Mouse (Mus musculus) embryonic facial prominence, embryonic 10.5 days (tissue): ENCODE data around the gene Trub1. TPM values are rescaled to one million over a fixed set of nuclear protein-coding genes. Genes with fewer than 3 reads are reported as not detected.

Experiments
- DNase-seq: peaks from one replicate; pipeline ENCODE4 v3.0.0-alpha.2; 2017; ENCODE audit warnings: low spot score
- H3K27ac ChIP-seq: fragments of 300-500 bp; sonication (generic); replicated peaks from 2 replicates; pipeline ENCODE4 v1.5.1; 2016; ENCODE audit warnings: mild to moderate bottlenecking
- H3K27me3 ChIP-seq: fragments of 300-500 bp; sonication (generic); replicated peaks from 2 replicates; pipeline ENCODE4 v1.6.1; 2016; ENCODE audit warnings: low read depth, mild to moderate bottlenecking; ENCODE audit not compliant: poor library complexity, severe bottlenecking
- H3K36me3 ChIP-seq: fragments of 300-500 bp; sonication (generic); replicated peaks from 2 replicates; pipeline ENCODE4 v1.6.1; 2016; ENCODE audit warnings: mild to moderate bottlenecking, moderate library complexity
- H3K4me1 ChIP-seq: fragments of 300-500 bp; sonication (generic); 2 replicates; pipeline ENCODE4 v1.6.1; 2016
- H3K4me3 ChIP-seq: fragments of 300-500 bp; sonication (generic); 2 replicates; pipeline ENCODE4 v1.5.1; 2016; ENCODE audit warnings: mild to moderate bottlenecking, moderate library complexity
- H3K9me3 ChIP-seq: fragments of 300-500 bp; sonication (generic); 2 replicates; pipeline ENCODE4 v1.6.1; 2016; ENCODE audit warnings: mild to moderate bottlenecking
- WGBS: fragments of 180-500 bp; shearing (Covaris S2); methylation state at CpG from one replicate; pipeline ENCODE4 v1.1.7; 2016; 5-methylcytosine and 5-hydroxymethylcytosine counted together
- polyA plus RNA-seq: library from polyadenylated mRNA; unstranded; fragments of >200 nt; fragmentation: Nextera tagmentation; extraction: Ambion mirVana; gene quantifications from 2 replicates; pipeline ENCODE4 v1.2.1, GENCODE M21; 2016

The Trub1 gene
- polyA plus RNA-seq, 1 experiment from 2014 or later = 25.6 TPM

GRCm38 (mm10) chr19:57481743-57482259 is 29.1 kb downstream of the Trub1 start:
- DNase-seq = no peak
- Histone ChIP-seq H3K4me1 (no peaks in the 10 kb centered on the region), H3K27me3 (no peaks in the 10 kb centered on the region), H3K27ac (no peak overlapping the region; the same call in 1 of the 2 replicates), H3K36me3 (peaks cover 36% of the 10 kb centered on the region), H3K9me3 (peaks cover 7% of the 10 kb centered on the region; the same call in 1 of the 2 replicates), H3K4me3 (no peak overlapping the region)
- WGBS = 91% methylated on average over 6 of the region's 6 CpGs

GRCm38 (mm10) chr19:57482815-57483214 is 30.1 kb downstream of the Trub1 start:
- peaks cover 39% of the 10 kb centered on the region for H3K36me3 ChIP-seq
- 87% methylated on average over 8 of the region's 8 CpGs for WGBS
- H3K4me1 ChIP-seq = no peaks in the 10 kb centered on the region
- DNase-seq = peak; percentile 48
- H3K27ac ChIP-seq = no peak overlapping the region
- H3K27me3 ChIP-seq = no peaks in the 10 kb centered on the region
- H3K4me3 ChIP-seq = no peak overlapping the region
- peaks cover 7% of the 10 kb centered on the region; the same call in 1 of the 2 replicates for H3K9me3 ChIP-seq

DNA sequence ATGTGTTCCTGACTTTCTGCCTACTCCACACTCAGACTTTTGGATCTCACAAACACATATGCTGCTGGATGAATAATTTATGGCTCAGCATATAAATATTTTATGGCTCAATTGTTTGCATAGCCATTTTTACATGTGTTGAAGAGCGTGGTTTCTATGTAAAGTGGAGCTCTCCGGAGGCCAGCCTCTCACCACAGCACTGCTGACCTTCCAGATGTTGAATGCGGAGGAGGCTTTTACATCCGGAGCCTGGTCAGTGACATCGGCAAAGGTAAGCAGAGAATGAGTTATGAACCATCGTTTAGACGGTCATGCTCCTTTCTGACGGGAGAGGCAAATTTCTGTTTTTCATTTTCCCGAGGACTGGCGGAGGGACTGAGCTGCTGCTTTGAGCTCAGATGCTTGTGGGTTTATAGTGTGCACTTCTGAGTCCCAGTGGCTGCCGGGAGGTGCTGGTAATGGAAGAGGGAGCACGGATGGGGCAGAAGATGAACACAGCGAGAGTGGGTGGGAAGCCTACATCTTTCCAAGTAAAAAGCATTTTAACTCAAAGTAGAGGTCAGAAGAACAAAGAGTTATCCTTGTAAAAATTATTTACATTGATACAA is 34.4 kb downstream of the Trub1 start:
- H3K4me1 ChIP-seq = peaks cover 5% of the 10 kb centered on the region
- peaks cover 7% of the 10 kb centered on the region; the same call in 1 of the 2 replicates for H3K9me3 ChIP-seq
- no peaks in the 10 kb centered on the region for H3K27me3 ChIP-seq
- peaks cover 43% of the 10 kb centered on the region for H3K36me3 ChIP-seq
- no peak overlapping the region for H3K27ac ChIP-seq
- WGBS = 84% methylated on average over 13 of the region's 13 CpGs
- DNase-seq = no peak
- H3K4me3 ChIP-seq = no peak overlapping the region

GRCm38 (mm10) chr19:57489527-57489926 is 36.8 kb downstream of the Trub1 start:
- Histone ChIP-seq H3K27me3 (no peaks in the 10 kb centered on the region), H3K4me1 (peaks cover 5% of the 10 kb centered on the region), H3K4me3 (no peak overlapping the region), H3K9me3 (no peaks in the 10 kb centered on the region), H3K36me3 (peaks cover 26% of the 10 kb centered on the region), H3K27ac (no peak overlapping the region)
- 82% methylated on average over 7 of the region's 7 CpGs for WGBS
- no peak for DNase-seq

DNA sequence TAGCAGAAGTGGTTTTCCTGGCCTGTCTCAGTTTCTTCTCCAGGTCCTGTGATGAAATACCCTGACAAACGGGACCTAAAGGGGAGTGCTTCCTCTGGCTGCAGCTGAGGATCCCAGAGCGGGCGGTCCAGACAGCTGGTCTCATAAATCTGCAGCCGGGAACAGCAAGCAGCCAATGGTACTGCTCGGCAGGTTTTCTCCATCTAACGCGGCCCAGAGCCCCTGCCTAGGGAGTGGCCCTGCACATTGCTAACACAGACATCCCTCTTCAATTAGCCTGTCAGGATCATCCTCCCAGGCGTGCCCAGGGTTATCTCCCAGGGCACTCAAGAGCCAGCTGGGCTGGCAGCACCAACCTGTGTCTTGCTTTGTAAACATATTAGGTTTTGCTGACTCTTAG is 38.3 kb downstream of the Trub1 start:
- Histone ChIP-seq H3K27ac (0 out of 2 replicates have a peak overlapping the region, but pooled peaks have one; percentile 19), H3K4me1 (peaks cover 5% of the 10 kb centered on the region), H3K27me3 (no peaks in the 10 kb centered on the region), H3K36me3 (peaks cover 13% of the 10 kb centered on the region; the same call in 1 of the 2 replicates), H3K9me3 (0 out of 2 replicates have a peak, but pooled peaks cover 2% of the 10 kb centered on the region), H3K4me3 (no peak overlapping the region)
- whole genome bisulfite sequencing = 48% methylated on average over 8 of the region's 8 CpGs
- DNase-seq = peak; percentile 36

GRCm38 (mm10) chr19:57494020-57494419 is 41.3 kb downstream of the Trub1 start:
- peaks cover 28% of the 10 kb centered on the region for H3K4me1 ChIP-seq
- DNase-seq = no peak
- no peaks in the 10 kb centered on the region for H3K27me3 ChIP-seq
- 0 out of 2 replicates have a peak, but pooled peaks cover 2% of the 10 kb centered on the region for H3K9me3 ChIP-seq
- no peak overlapping the region for H3K27ac ChIP-seq
- 73% methylated on average over 5 of the region's 5 CpGs for WGBS
- H3K4me3 ChIP-seq = no peak overlapping the region
- H3K36me3 ChIP-seq = peaks cover 2% of the 10 kb centered on the region; the same call in 1 of the 2 replicates

GRCm38 (mm10) chr19:57498110-57498743 is 45.5 kb downstream of the Trub1 start:
- Histone ChIP-seq H3K36me3 (no peaks in the 10 kb centered on the region), H3K4me3 (no peak overlapping the region), H3K9me3 (0 out of 2 replicates have a peak, but pooled peaks cover 2% of the 10 kb centered on the region), H3K27me3 (no peaks in the 10 kb centered on the region), H3K4me1 (peaks cover 32% of the 10 kb centered on the region), H3K27ac (peak overlapping the region; percentile 65)
- 55% methylated on average over 10 of the region's 10 CpGs for WGBS
- no peak for DNase-seq

DNA sequence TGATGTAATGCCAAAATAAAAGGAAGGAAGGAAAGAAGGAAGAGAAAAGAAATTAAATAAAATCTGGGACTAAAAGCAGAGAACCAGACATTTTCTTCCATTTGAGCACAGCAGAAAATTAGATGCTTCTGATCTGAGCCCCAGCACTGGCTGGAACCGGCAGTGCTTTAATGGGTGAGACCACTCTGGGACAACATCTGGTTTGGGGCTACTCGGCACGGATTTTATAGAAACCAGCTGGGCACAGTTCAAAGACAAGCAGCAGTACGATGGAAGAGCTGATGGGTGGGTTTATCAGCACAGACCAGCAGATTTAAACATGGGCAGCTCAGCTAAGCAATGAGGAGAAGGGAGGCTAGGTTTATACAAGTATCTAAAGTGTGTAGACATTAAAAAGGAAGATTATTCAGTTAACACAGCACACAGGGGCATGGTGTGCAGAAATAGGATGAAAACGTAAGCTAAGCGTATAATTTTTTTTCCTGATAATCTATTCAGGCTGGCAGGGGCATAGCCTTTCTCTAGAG is 46.2 kb downstream of the Trub1 start:
- 51% methylated on average over 6 of the region's 6 CpGs for WGBS
- peak; percentile 83 for DNase-seq
- H3K4me3 ChIP-seq = no peak overlapping the region
- H3K27me3 ChIP-seq = no peaks in the 10 kb centered on the region
- peak overlapping the region; percentile 65 for H3K27ac ChIP-seq
- no peaks in the 10 kb centered on the region for H3K36me3 ChIP-seq
- H3K9me3 ChIP-seq = 0 out of 2 replicates have a peak, but pooled peaks cover 2% of the 10 kb centered on the region
- H3K4me1 ChIP-seq = peaks cover 34% of the 10 kb centered on the region

- no peaks in the 10 kb centered on the region for H3K36me3 ChIP-seq
- no peak for DNase-seq
- no peak overlapping the region for H3K27ac ChIP-seq
- H3K4me1 ChIP-seq = peaks cover 34% of the 10 kb centered on the region
- 92% methylated on average over 5 of the region's 5 CpGs for WGBS
- H3K9me3 ChIP-seq = no peaks in the 10 kb centered on the region
- H3K4me3 ChIP-seq = no peak overlapping the region
- no peaks in the 10 kb centered on the region for H3K27me3 ChIP-seq
Observed at GRCm38 (mm10) chr19:57500254-57500653, 47.5 kb downstream of the Trub1 start.

GRCm38 (mm10) chr19:57503144-57503543 is 50.4 kb downstream of the Trub1 start:
- H3K4me3 ChIP-seq = no peak overlapping the region
- H3K27me3 ChIP-seq = no peaks in the 10 kb centered on the region; the same call in 1 of the 2 replicates
- 0 out of 2 replicates have a peak overlapping the region, but pooled peaks have one; percentile 26 for H3K27ac ChIP-seq
- WGBS = 74% methylated on average over 6 of the region's 6 CpGs
- peaks cover 33% of the 10 kb centered on the region for H3K4me1 ChIP-seq
- no peaks in the 10 kb centered on the region for H3K9me3 ChIP-seq
- no peak for DNase-seq
- no peaks in the 10 kb centered on the region for H3K36me3 ChIP-seq

DNA sequence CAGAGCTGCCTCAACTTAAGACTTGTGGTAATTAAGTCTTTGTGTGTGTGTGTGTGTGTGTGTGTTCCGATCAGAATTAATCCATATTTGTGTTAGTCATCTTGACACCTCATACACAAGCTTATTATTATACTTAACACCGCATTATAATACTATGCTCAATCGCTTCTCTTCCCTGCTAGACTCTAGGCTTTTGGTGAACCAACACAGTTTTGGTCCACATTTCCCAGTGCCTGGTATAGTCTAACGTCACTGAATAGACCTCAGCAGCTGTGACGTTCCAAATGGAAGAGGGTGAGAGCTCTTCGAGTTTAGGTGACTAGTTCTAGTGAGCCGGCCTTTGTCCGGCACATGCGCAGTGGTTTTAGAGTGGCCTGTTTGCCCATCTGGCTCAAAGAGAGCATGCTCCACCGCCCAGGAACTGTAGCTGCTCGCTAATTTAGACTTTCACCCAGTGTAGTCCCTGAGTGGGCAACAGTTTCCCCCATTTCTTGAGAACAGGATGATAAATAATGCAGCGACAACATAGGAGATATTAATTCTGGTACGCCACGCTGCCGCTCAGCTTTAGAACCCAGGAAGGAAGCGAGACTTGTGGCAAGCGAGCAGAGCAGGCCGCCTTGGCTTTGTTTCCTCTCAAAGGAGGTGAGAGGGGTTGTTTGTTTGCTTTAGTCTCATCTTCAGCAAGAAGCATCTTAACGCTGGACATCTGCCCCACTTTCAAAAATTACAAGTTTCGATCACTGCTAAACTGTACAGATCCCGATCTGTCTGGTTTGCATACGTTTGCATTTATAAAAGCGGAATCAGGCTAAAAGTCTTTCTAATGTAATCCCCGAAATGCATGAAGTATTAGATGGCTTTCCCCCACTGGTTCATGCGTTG is 52.6 kb downstream of the Trub1 start:
- no peaks in the 10 kb centered on the region; the same call in 1 of the 2 replicates for H3K27me3 ChIP-seq
- no peak for DNase-seq
- 87% methylated on average over 25 of the region's 25 CpGs for WGBS
- H3K4me3 ChIP-seq = no peak overlapping the region
- H3K9me3 ChIP-seq = no peaks in the 10 kb centered on the region
- H3K36me3 ChIP-seq = no peaks in the 10 kb centered on the region
- no peak overlapping the region for H3K27ac ChIP-seq
- peaks cover 26% of the 10 kb centered on the region for H3K4me1 ChIP-seq

DNA sequence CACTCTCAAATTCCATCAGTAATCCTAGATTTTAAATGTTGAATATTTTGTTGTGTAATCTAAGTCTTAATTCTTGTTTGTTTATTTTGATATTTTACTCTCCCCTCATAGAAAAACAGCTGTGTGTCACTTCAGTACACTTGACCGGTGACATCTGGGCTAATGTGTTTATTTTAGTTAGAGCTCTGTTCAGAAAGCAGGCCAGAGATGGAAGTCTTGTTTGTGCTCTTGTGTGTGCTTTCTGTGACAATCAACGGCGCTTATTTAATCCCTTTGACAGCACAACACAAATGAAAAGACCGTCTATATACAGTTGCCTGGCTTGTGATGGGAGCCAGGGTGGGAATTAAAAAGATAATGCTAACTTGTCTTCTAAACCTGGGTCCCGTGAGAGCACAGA is 53.9 kb downstream of the Trub1 start:
- 48% methylated on average over 5 of the region's 5 CpGs for WGBS
- H3K4me1 ChIP-seq = peaks cover 29% of the 10 kb centered on the region
- no peaks in the 10 kb centered on the region for H3K36me3 ChIP-seq
- no peak overlapping the region for H3K27ac ChIP-seq
- no peak for DNase-seq
- no peak overlapping the region for H3K4me3 ChIP-seq
- no peaks in the 10 kb centered on the region for H3K9me3 ChIP-seq
- peaks cover 8% of the 10 kb centered on the region; the same call in 1 of the 2 replicates for H3K27me3 ChIP-seq
